Mouse (Mus musculus) R1 (cell line): ENCODE data around the gene Slc1a5.

Experiments
- DNase-seq: peaks from one replicate; pipeline ENCODE4 v3.0.0-alpha.2; 2018; ENCODE audit warnings: low read depth, low spot score

The Slc1a5 gene

DNA sequence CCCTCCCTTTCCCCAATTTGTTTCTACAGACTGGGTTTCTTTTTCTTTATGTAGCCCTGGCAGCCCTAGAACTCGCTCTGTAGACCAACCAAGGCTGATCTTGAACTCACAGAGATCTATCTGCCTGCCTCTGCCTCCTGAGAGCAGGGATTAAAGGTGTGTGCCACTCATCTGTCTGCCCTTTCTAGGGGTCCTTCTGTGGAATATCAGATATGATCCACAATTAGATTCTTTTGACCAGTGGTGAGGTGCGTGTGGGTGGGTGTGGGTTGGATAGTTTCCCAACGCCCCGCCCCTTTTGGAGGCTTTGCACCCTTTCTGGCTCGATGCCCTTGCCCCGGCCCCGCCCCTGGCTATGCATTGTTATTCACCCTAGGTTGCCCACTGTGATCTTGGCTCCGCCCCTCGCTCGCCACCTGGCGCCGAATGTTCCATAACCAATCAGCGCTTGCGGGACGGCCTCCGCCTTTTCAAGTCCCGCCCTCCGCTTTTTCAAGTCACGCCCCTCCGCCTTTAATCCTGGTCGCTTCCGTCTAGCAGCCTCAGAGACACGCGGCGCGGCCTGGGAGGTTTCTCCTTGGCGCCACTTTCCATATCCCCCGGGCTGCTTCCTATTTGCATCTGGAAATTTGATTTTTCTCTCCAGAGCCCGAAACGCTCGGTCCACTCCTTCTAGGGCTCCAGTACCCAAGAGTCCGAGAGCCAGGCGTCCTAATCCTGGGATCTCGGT is at the start of gene Slc1a5:
Slc1a5 (plus strand) TSS at position 516 of the 730 bp plus-strand sequence.
- DNase-seq = peak; percentile 99

- DNase-seq = no peak
These were observed 49.2 kb upstream of the Slc1a5 start for GRCm38 (mm10) chr7:16731893-16732422.

GRCm38 (mm10) chr7:16737606-16738072 is 43.5 kb upstream of the Slc1a5 start:
- no peak for DNase-seq

DNA sequence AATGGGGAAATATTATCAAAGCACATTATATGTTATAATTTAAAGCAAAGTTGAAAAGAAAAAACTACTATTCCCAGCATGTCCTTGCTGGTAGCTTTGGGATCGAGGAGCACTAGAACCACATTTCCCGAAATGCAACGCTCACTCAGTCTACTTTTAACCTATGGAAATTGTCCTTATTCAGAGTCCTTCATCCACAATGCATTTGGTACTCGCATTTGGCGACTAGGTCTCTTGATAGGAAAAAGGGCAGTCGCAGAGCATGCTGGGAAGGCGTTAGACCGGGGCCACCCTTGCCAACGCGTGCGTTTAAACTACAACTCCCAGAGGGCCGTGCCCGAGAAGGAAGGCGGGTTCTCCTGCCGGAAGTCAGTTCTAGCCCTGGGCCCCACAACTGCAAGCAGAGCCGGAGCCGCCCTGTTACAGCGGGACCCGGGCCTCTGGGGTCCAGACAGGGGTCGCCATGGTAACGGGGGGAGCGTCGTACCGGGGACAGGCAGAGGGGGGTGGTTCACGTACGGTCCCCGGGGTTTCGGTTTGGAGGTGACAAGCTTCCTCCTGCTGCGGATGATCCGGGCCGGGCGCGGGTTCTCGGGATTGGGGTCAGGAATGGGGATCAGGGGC is 43.0 kb upstream of the Slc1a5 start, which contains the start of gene Ap2s1:
Ap2s1 (plus strand) TSS at position 338 of the 624 bp plus-strand sequence.
- peak; percentile 99 for DNase-seq

DNA sequence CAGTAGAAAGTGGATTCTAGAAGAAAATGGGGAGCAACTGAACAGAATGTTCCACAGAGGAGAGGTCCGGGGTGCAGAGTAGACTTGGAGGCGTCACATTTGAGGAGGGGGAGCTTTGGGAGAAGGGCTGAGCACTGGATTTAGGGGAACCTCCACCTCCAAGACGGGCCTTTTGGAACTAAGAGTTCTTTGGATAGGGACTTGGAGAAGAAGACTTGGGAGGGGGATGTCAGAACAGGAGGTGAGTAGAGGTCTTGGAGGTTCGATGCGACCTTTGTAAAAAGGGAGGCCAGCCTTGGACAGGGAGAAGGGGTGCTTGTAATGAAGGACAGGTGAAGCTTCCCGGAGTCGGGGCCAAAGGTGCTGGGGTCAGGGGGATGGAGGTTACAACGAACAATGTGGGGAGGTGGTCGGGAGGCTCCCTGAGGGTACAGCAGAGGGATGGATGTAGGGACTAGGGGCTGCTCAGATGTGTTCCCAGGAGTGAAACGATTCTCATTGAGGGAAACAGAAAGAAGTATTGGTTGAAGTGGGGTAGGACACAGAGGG is 42.0 kb upstream of the Slc1a5 start:
- DNase-seq = no peak

GRCm38 (mm10) chr7:16745373-16745772 is 35.8 kb upstream of the Slc1a5 start:
- DNase-seq = no peak

GRCm38 (mm10) chr7:16746093-16746492 is 35.0 kb upstream of the Slc1a5 start:
- peak; percentile 74 for DNase-seq

- no peak for DNase-seq
These were observed 33.5 kb upstream of the Slc1a5 start for GRCm38 (mm10) chr7:16747656-16748055.

DNA sequence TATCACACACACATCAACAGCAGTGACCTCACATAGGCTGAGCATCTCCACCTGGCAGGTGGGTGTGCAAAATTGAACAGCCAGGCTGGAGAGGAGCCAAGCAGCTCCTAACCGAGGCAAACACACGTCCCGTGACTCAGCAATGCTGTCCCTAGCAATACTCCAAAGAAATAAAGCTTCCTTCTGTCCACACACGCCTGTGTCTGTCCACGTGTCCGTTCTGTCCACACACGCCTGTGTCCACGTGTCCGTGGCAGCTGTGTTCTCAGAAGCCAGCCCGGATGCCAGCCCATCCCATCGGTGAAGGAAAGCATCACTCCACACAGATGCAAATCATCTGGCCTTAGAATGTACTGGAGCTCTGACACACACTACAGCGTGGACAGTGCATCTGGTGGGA is 29.1 kb upstream of the Slc1a5 start:
- DNase-seq = peak; percentile 79

- peak; percentile 53 for DNase-seq
These were observed 25.6 kb upstream of the Slc1a5 start for GRCm38 (mm10) chr7:16755362-16756017.

- DNase-seq = peak; percentile 86
These were observed 22.1 kb upstream of the Slc1a5 start for GRCm38 (mm10) chr7:16758872-16759574.

DNA sequence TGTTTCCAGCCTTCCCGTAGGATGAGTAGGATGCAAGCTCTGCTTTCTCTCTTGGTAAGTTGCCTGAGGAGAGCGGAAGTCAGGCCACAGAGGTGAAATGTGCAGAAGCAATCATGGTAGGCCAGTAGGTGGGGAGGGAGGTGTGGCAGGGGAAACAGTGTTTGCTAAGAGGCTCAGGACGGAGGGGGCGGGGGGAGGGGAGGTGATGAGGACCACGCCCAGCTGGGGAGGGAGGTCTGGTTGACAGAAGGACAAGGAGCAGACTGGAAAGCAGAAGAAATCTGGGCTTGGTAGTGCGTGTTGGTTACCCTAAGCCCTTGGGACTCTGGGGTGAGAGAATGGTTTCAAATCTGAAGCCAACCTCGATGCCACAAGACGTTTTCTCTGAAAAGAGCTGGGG is 20.8 kb upstream of the Slc1a5 start:
- DNase-seq = peak; percentile 79

DNA sequence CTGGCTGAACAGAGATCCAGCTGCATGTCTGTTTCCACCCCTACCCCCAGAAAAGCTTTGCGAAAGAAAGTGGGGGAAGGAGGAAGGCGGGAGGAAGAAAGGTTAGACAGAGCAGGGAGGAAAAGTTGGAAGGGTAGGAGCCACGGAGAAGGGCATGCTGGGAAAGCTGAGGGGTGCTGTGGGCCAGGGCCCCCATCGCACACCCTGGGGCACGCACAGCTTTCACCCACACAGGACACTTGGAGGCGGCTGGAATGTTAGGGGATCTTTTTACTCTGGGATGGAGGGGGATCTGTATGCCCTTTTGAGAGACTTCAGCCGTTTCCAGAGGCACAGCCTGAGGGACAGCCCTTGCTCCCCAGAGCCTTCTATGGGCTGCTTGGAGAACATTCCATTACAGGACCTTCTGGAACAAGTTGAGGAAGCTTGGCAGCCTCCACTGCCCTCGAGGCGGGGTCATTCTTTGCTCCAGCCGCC is 20.1 kb upstream of the Slc1a5 start:
- DNase-seq = no peak

GRCm38 (mm10) chr7:16761630-16762029 is 19.5 kb upstream of the Slc1a5 start:
- DNase-seq = no peak

DNA sequence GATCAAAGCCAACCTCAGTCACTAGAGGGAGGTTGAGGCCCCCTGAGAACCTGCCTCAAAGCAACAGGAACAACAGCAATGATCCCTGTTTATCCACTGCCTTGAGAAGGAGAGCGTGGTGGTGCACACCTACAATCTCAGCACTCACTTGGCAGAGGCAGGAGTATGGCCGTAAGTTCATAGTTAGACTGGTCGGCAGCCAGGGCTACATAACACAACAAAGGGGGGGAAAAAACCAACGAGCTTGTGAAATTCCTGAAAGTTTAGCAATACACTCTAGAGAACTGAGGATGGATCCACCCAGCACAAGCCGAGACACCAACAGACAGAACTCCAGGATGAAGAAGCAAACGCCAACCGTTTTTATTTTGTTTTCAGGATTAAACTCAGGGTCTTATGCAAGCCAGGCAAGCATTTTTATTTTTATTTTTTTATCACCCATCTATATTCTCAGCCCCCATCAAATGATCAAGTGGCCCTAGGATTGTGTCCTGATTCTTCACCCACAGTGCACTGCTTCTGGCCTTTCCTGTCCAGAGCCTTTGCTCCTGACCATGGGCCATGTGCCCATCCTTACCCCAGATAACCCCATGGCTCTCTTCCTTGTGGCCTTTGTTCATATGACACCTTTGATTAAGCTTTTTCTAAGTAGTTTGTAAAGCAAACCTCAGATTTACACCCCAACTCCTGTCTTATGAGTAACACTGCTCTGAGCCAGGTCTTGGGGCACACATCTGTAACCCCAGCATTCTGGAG is 17.5 kb upstream of the Slc1a5 start:
- DNase-seq = no peak

DNA sequence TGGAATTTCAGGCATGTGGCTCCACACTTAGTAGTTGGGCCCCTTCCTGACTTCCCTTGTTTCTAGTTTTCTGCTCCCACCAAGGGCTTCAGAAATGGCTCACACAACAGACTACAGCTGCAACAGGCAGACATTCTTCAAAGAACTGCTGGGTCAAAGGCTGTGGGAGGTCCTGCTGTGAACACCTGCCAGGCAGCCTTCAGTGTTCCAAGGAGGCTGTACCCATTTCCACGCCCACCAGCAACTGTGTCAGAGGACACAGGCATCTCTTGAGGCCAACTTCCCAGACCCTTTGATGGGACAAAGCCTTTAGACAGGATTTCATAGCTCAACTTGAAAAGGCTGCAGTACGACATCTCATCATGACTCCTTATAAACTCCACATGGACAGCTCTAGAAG is 14.7 kb upstream of the Slc1a5 start:
- DNase-seq = peak; percentile 77

DNA sequence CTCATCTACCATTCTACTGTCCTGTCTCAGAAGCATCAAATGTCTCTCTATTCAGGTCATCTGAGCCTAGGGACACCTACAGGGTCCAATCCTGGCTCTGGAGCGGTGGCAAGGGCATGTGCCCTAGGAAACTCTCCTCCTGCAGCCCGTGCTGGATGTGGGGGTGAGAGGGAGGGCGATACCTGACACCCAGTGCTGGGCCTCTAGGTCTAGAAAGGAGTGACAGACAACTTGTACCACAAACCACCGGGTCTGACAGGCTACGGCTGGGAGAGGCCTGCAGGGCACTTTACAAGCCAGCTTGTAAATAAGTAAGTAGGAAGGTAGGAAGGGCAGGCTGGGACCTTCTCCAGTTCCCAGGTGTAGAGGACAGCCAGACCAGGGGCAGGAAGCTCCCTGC is 5.3 kb upstream of the Slc1a5 start:
- no peak for DNase-seq

DNA sequence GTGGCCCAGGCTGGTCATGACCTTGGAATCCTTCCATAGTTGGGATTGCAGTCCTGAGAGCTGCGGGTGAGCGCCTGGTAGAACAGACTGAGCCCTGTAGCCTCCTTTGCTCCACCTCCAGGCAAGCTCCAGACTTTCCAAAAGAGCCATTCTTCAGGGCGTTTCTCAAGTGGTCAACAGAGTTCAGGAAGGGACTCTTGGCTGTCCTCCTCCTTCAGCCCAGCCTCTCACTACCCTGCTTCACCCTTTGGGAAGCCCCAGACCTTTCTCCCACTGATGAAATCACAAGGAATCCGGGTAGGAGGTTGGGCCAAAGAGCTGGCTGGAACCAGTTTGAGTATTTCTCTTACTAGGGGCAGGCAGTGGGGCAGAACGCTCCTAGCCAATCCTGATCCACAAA is 1.1 kb upstream of the Slc1a5 start:
- DNase-seq = peak; percentile 82

- DNase-seq = peak; percentile 49
These were observed 345 bp downstream of the Slc1a5 start for GRCm38 (mm10) chr7:16781555-16781815.

DNA sequence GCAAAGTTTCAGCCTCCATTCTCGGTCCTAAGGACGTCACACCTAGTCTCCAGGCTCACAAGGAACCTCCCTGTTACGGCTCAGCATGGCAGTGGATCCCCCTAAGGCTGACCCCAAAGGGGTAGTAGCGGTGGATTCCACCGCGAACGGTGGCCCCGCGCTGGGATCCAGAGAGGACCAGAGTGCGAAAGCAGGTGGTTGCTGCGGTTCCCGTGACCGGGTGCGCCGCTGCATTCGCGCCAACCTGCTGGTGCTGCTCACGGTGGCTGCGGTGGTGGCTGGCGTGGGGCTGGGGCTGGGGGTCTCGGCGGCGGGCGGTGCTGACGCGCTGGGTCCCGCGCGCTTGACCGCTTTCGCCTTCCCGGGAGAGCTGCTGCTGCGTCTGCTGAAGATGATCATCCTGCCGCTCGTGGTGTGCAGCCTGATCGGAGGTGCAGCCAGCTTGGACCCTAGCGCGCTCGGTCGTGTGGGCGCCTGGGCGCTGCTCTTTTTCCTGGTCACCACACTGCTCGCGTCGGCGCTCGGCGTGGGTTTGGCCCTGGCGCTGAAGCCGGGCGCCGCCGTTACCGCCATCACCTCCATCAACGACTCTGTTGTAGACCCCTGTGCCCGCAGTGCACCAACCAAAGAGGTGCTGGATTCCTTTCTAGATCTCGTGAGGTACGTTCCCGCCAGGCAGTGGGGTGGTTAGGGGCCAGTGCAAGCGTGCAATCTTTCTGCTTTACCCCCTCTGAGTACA is 845 bp downstream of the Slc1a5 start:
- DNase-seq = no peak
